Mouse (Mus musculus) forebrain, embryonic 14.5 days (tissue): Measurements from ENCODE around the gene 1700001C02Rik. TPM values are rescaled to one million over a fixed set of nuclear protein-coding genes. Genes with fewer than 3 reads are reported as not detected.

Source experiments
- ATAC-seq: fragments of 200-750 bp; cut with Nextera tagmentation; 2 replicates; pipeline ENCODE4 v1.8.0; 2017; ENCODE audit warnings: mild to moderate bottlenecking, moderate library complexity
- DNase-seq: peaks from one replicate; pipeline ENCODE4 v3.0.0-alpha.2; 2015; ENCODE audit warnings: low spot score
- H3K27ac ChIP-seq: fragments of 300-500 bp; sonication (generic); 2 replicates; pipeline ENCODE4 v1.5.1; 2014; ENCODE audit warnings: low read depth, mild to moderate bottlenecking, control low read depth, low read length, moderate library complexity
- H3K27me3 ChIP-seq: fragments of 300-500 bp; sonication (generic); replicated peaks from 2 replicates; pipeline ENCODE4 v1.6.1; 2014; ENCODE audit warnings: low read length, control low read depth, mixed read lengths; ENCODE audit not compliant: control insufficient read depth, insufficient read depth
- H3K36me3 ChIP-seq: fragments of 300-500 bp; sonication (generic); 2 replicates; pipeline ENCODE4 v1.6.1; 2014; ENCODE audit warnings: low read length, control low read depth; ENCODE audit not compliant: control insufficient read depth, insufficient read depth
- H3K4me1 ChIP-seq: fragments of 300-500 bp; sonication (generic); 2 replicates; pipeline ENCODE4 v1.6.1; 2014; ENCODE audit warnings: antibody characterized with exemption, low read length, control low read depth; ENCODE audit not compliant: control insufficient read depth, insufficient read depth
- H3K4me2 ChIP-seq: fragments of 300-500 bp; sonication (generic); 2 replicates; pipeline ENCODE4 v1.6.1; 2014; ENCODE audit warnings: mild to moderate bottlenecking, control low read depth, low read length
- H3K4me3 ChIP-seq: fragments of 300-500 bp; sonication (generic); 2 replicates; pipeline ENCODE4 v1.5.1; 2014; ENCODE audit warnings: low read depth, low read length, control low read depth
- H3K9ac ChIP-seq: fragments of 300-500 bp; sonication (generic); 2 replicates; pipeline ENCODE4 v1.6.1; 2014; ENCODE audit warnings: mild to moderate bottlenecking, low read length, control low read depth, moderate library complexity
- H3K9me3 ChIP-seq: fragments of 300-500 bp; sonication (generic); replicated peaks from 2 replicates; pipeline ENCODE4 v1.6.1; 2016; ENCODE audit warnings: low read length, control low read depth, mixed read lengths; ENCODE audit not compliant: control insufficient read depth
- WGBS: fragments of 180-500 bp; shearing (Covaris S2); extraction: QIAGEN DNeasy Blood & Tissue Kit; methylation state at CpG from one replicate; pipeline ENCODE4 v1.1.7; 2014; 5-methylcytosine and 5-hydroxymethylcytosine counted together
- polyA plus RNA-seq: library from polyadenylated mRNA; unstranded; fragments of >200 nt; fragmentation: Nextera tagmentation; extraction: Ambion mirVana; gene quantifications from 2 replicates; pipeline ENCODE4 v1.2.1, GENCODE M21; 2014

The 1700001C02Rik gene
- polyA plus RNA-seq, 1 experiment from 2014 or later = 1.4 TPM

DNA sequence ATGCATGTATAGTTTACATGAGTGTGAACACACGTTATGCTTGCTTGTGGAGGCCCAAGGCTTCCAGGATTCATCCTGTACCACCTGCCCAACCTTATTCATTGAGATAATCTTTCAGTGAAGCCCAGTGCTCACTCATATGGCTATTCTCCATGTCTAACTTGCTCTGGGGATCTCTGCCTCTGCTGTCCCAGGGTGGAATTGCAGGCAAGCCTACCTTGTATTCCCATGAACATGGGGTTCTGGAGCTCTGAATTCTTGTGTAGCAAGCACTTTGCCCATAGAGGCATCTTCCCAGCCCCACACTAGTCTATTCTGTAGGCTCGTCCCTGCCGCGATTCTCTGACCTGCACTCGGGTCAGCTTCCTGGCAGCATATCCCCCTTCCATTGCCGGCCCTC, 9.8 kb upstream of the 1700001C02Rik start:
- DNase-seq (no peak), ATAC-seq (no peak)
- Histone ChIP-seq H3K9ac (no peak overlapping the region), H3K4me2 (no peak overlapping the region), H3K36me3 (no peaks in the 10 kb centered on the region), H3K4me3 (no peak overlapping the region), H3K27ac (no peak overlapping the region), H3K27me3 (no peaks in the 10 kb centered on the region), H3K9me3 (no peaks in the 10 kb centered on the region), H3K4me1 (no peaks in the 10 kb centered on the region)
- 65% methylated on average over 6 of the region's 6 CpGs for WGBS

DNA sequence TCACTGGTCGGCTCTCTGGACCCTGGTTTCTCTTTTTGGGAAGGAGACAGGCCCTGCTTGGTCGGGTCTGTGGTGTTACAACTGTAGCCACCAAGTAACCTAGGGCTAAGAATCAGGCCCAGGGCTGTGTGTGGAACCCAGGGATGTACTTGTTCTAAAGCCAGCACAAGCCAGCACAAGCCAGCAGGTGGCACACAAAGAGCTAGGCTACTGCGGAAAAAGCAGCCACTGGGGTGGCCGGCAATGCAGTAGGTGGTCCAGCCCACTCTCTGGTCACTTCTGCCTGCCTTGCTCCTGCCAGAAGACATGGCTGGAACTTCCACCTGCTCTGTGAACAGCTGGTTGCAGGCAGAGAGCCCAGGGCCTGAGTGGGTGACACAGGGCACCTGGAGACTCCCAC, 5.7 kb upstream of the 1700001C02Rik start:
- no peak overlapping the region for H3K4me2 ChIP-seq
- no peak for DNase-seq

DNA sequence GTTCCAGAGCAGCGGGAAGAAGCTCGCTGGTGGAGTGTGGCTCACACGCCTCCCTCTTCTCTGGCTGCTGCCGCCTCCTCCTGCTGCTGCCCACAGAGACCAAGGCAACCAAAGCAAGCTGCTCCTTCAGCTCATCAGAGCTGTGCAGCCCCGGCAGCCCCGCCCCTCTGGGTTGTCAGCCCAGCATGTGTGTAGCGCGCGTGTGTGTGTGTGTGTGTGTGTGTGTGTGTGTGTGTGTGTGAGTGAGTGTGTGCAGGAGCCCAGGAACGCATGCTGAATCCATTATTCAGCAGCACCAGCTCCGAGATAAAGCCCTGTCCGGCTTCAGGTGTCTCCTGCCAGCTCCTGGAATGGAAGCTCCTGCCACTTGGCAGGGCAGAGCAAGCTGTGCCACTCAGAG, 4.0 kb upstream of the 1700001C02Rik start, which contains the start of gene Otof:
Gene Otof (minus strand): TSS at position 112 of the 400 bp plus-strand sequence.
- peaks cover 8% of the 10 kb centered on the region; the same call in 1 of the 2 replicates for H3K27me3 ChIP-seq
- peaks cover 8% of the 10 kb centered on the region for H3K4me1 ChIP-seq
- no peak within 1 kb of the TSS for H3K4me3 ChIP-seq
- no peaks in the 10 kb centered on the region for H3K9me3 ChIP-seq
- peak within 1 kb of the TSS; percentile 28; the same call in 1 of the 2 replicates for H3K4me2 ChIP-seq
- peak; percentile 87 for ATAC-seq
- H3K9ac ChIP-seq = no peak within 1 kb of the TSS
- peak; percentile 81 for DNase-seq
- 0 out of 2 replicates have a peak within 1 kb of the TSS, but pooled peaks have one; percentile 27 for H3K27ac ChIP-seq
- 22% methylated on average over 11 of the region's 12 CpGs for WGBS
- H3K36me3 ChIP-seq = no peaks in the 10 kb centered on the region

More for the DNA sequence above, 5.7 kb upstream of the 1700001C02Rik start:
- peaks cover 3% of the 10 kb centered on the region; the same call in 1 of the 2 replicates for H3K4me1 ChIP-seq
- H3K9me3 ChIP-seq = no peaks in the 10 kb centered on the region
- no peaks in the 10 kb centered on the region for H3K36me3 ChIP-seq
- no peak overlapping the region for H3K9ac ChIP-seq
- H3K4me3 ChIP-seq = no peak overlapping the region
- 45% methylated on average over 4 of the region's 4 CpGs for WGBS
- peaks cover 8% of the 10 kb centered on the region; the same call in 1 of the 2 replicates for H3K27me3 ChIP-seq
- ATAC-seq = no peak
- H3K27ac ChIP-seq = no peak overlapping the region

GRCm38 (mm10) chr5:30466315-30466714, 468 bp downstream of the 1700001C02Rik start:
- peak overlapping the region; percentile 22 for H3K4me3 ChIP-seq
- peaks cover 8% of the 10 kb centered on the region for H3K4me1 ChIP-seq
- no peaks in the 10 kb centered on the region for H3K36me3 ChIP-seq
- ATAC-seq (peak; percentile 57), DNase-seq (peak; percentile 39)
- peak overlapping the region; percentile 37; the same call in 1 of the 2 replicates for H3K9ac ChIP-seq
- H3K27ac ChIP-seq = no peak overlapping the region
- H3K9me3 ChIP-seq = no peaks in the 10 kb centered on the region
- 32% methylated on average over 9 of the region's 9 CpGs for WGBS
- H3K27me3 ChIP-seq = peaks cover 8% of the 10 kb centered on the region; the same call in 1 of the 2 replicates
- H3K4me2 ChIP-seq = peak overlapping the region; percentile 54

GRCm38 (mm10) chr5:30470454-30470853, 4.6 kb downstream of the 1700001C02Rik start:
- DNase-seq (no peak), ATAC-seq (no peak)
- Histone ChIP-seq H3K9ac (no peak overlapping the region), H3K27me3 (no peaks in the 10 kb centered on the region), H3K4me2 (no peak overlapping the region), H3K4me1 (peaks cover 5% of the 10 kb centered on the region; the same call in 1 of the 2 replicates), H3K36me3 (no peaks in the 10 kb centered on the region), H3K9me3 (no peaks in the 10 kb centered on the region), H3K27ac (no peak overlapping the region), H3K4me3 (no peak overlapping the region)
- 58% methylated on average over 6 of the region's 6 CpGs for WGBS

GRCm38 (mm10) chr5:30472148-30472547, 6.3 kb downstream of the 1700001C02Rik start:
- no peaks in the 10 kb centered on the region for H3K36me3 ChIP-seq
- no peaks in the 10 kb centered on the region for H3K4me1 ChIP-seq
- DNase-seq (no peak), ATAC-seq (no peak)
- H3K9me3 ChIP-seq = no peaks in the 10 kb centered on the region
- no peak overlapping the region for H3K27ac ChIP-seq
- H3K27me3 ChIP-seq = no peaks in the 10 kb centered on the region
- 82% methylated on average over 5 of the region's 5 CpGs for WGBS
- H3K9ac ChIP-seq = no peak overlapping the region
- H3K4me2 ChIP-seq = no peak overlapping the region
- H3K4me3 ChIP-seq = no peak overlapping the region

DNA sequence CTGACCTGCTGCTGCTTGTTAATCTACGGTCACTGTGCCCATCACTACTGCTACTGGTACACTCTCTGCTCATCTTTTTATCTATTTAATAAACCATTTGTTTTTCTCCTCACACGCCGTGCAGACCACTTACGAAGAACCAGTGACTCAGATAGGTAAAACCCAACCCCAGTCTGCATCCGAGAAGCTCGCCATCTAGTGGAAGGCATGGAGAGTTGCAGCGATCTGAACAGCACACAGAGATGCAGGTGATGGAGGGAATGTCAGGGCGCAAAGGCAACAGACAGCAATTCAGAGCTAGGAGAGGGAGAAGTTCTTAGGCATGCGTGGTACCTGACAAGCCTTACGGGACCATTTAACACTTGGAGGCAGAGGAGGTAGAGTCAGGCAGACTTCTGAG, 10.7 kb downstream of the 1700001C02Rik start:
- 41% methylated on average over 10 of the region's 10 CpGs for WGBS
- H3K9me3 ChIP-seq = no peaks in the 10 kb centered on the region
- H3K27me3 ChIP-seq = no peaks in the 10 kb centered on the region
- no peak overlapping the region for H3K4me2 ChIP-seq
- no peak overlapping the region for H3K9ac ChIP-seq
- H3K36me3 ChIP-seq = no peaks in the 10 kb centered on the region
- H3K4me3 ChIP-seq = no peak overlapping the region
- no peaks in the 10 kb centered on the region for H3K4me1 ChIP-seq
- DNase-seq = peak; percentile 57
- ATAC-seq = no peak
- no peak overlapping the region for H3K27ac ChIP-seq

- no peaks in the 10 kb centered on the region for H3K9me3 ChIP-seq
- ATAC-seq (peak; percentile 32; the same call in 1 of the 2 replicates), DNase-seq (peak; percentile 69)
- no peak overlapping the region for H3K4me3 ChIP-seq
- no peak overlapping the region for H3K4me2 ChIP-seq
- H3K27ac ChIP-seq = no peak overlapping the region
- no peaks in the 10 kb centered on the region for H3K27me3 ChIP-seq
- H3K36me3 ChIP-seq = no peaks in the 10 kb centered on the region
- WGBS = 26% methylated on average over 4 of the region's 5 CpGs
- no peak overlapping the region for H3K9ac ChIP-seq
- no peaks in the 10 kb centered on the region for H3K4me1 ChIP-seq
Observed at GRCm38 (mm10) chr5:30482319-30482718, 16.5 kb downstream of the 1700001C02Rik start.

DNA sequence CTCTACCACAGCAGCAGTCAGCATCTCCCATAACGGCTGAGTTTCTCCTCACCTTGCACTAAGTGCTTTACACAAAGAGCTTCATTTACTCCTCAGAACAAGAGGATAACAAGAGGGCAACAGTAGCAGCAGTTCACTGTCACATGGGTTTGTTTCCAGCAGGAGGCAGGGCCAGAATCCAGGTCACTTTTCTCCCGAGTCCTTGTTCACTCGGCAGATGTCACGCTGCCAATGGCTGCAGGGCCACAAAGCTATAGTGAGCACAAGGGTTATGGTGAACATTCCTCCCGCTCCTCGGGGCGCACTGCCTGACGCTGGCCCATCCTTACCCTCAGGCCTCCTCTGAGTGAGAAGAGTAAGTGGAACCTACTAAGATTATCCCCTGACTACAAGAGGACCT, 17.7 kb downstream of the 1700001C02Rik start:
- ATAC-seq (no peak), DNase-seq (no peak)
- Histone ChIP-seq H3K9ac (no peak overlapping the region), H3K4me3 (no peak overlapping the region), H3K27ac (no peak overlapping the region), H3K4me2 (no peak overlapping the region), H3K27me3 (no peaks in the 10 kb centered on the region), H3K36me3 (no peaks in the 10 kb centered on the region), H3K9me3 (no peaks in the 10 kb centered on the region), H3K4me1 (no peaks in the 10 kb centered on the region)
- 79% methylated on average over 8 of the region's 8 CpGs for WGBS
